Mouse (Mus musculus): Measurements from ENCODE around the gene Tex2. TPM values are rescaled to one million over a fixed set of nuclear protein-coding genes. Genes with fewer than 3 reads are reported as not detected.

Tex2 gene
- polyA plus RNA-seq, 1 experiment from 2014 or later: 17.1 TPM

- ATAC-seq: no peak
- Histone ChIP-seq H3K36me3 (ENCODE audit: control insufficient read depth, insufficient read depth) (no peaks in the 10 kb centered on the region), H3K4me2 (replicated peaks; ENCODE audit: low read depth) (no peak overlapping the region), H3K9me3 (ENCODE audit: control insufficient read depth) (no peaks in the 10 kb centered on the region), H3K27ac (ENCODE audit: low read depth, low read length) (no peak overlapping the region), H3K4me1 (replicated peaks; ENCODE audit: control insufficient read depth, insufficient read depth, low read length) (no peaks in the 10 kb centered on the region), H3K9ac (ENCODE audit: low read depth, low read length) (no peak overlapping the region), H3K4me3 (ENCODE audit: low read depth, low read length) (no peak overlapping the region), H3K27me3 (replicated peaks; ENCODE audit: control insufficient read depth, insufficient read depth, low read length) (no peaks in the 10 kb centered on the region)
- peak; percentile 90 for TF ChIP-seq CTCF (IDR thresholded peaks at IDR 0.05; ENCODE audit: low read depth)
- 21% methylated on average over 13 of the region's 13 CpGs for WGBS
Observed at GRCm38 (mm10) chr11:106648347-106648746, 35.1 kb upstream of the Tex2 start.

GRCm38 (mm10) chr11:106642966-106643637, 29.9 kb upstream of the Tex2 start:
- 53% methylated on average over 8 of the region's 8 CpGs for WGBS
- H3K9me3 ChIP-seq (ENCODE audit: control insufficient read depth): no peaks in the 10 kb centered on the region
- H3K4me1 ChIP-seq (replicated peaks; ENCODE audit: control insufficient read depth, insufficient read depth, low read length): no peaks in the 10 kb centered on the region
- TF ChIP-seq CTCF (IDR thresholded peaks at IDR 0.05; ENCODE audit: low read depth): no peak
- H3K36me3 ChIP-seq (ENCODE audit: control insufficient read depth, insufficient read depth): no peaks in the 10 kb centered on the region
- H3K27ac ChIP-seq (ENCODE audit: low read depth, low read length): no peak overlapping the region
- H3K4me2 ChIP-seq (replicated peaks; ENCODE audit: low read depth): no peak overlapping the region
- no peaks in the 10 kb centered on the region for H3K27me3 ChIP-seq (replicated peaks; ENCODE audit: control insufficient read depth, insufficient read depth, low read length)
- ATAC-seq: peak; percentile 32
- H3K9ac ChIP-seq (ENCODE audit: low read depth, low read length): no peak overlapping the region
- H3K4me3 ChIP-seq (ENCODE audit: low read depth, low read length): no peak overlapping the region

- ATAC-seq: no peak
- H3K27ac ChIP-seq (ENCODE audit: low read depth, low read length): no peak overlapping the region
- H3K9ac ChIP-seq (ENCODE audit: low read depth, low read length): no peak overlapping the region
- no peak overlapping the region for H3K4me2 ChIP-seq (replicated peaks; ENCODE audit: low read depth)
- H3K9me3 ChIP-seq (ENCODE audit: control insufficient read depth): no peaks in the 10 kb centered on the region
- TF ChIP-seq CTCF (IDR thresholded peaks at IDR 0.05; ENCODE audit: low read depth): no peak
- H3K36me3 ChIP-seq (ENCODE audit: control insufficient read depth, insufficient read depth): no peaks in the 10 kb centered on the region
- no peaks in the 10 kb centered on the region for H3K27me3 ChIP-seq (replicated peaks; ENCODE audit: control insufficient read depth, insufficient read depth, low read length)
- 58% methylated on average over 1 of the region's 1 CpGs for WGBS
- no peak overlapping the region for H3K4me3 ChIP-seq (ENCODE audit: low read depth, low read length)
- no peaks in the 10 kb centered on the region for H3K4me1 ChIP-seq (replicated peaks; ENCODE audit: control insufficient read depth, insufficient read depth, low read length)
Observed at GRCm38 (mm10) chr11:106641580-106641979, 28.4 kb upstream of the Tex2 start.

- no peak overlapping the region for H3K4me2 ChIP-seq (replicated peaks; ENCODE audit: low read depth)
- TF ChIP-seq CTCF (IDR thresholded peaks at IDR 0.05; ENCODE audit: low read depth): no peak
- no peak overlapping the region for H3K9ac ChIP-seq (ENCODE audit: low read depth, low read length)
- H3K36me3 ChIP-seq (ENCODE audit: control insufficient read depth, insufficient read depth): no peaks in the 10 kb centered on the region
- no peaks in the 10 kb centered on the region for H3K9me3 ChIP-seq (ENCODE audit: control insufficient read depth)
- no peak for ATAC-seq
- no peak overlapping the region for H3K27ac ChIP-seq (ENCODE audit: low read depth, low read length)
- H3K4me1 ChIP-seq (replicated peaks; ENCODE audit: control insufficient read depth, insufficient read depth, low read length): no peaks in the 10 kb centered on the region
- no peak overlapping the region for H3K4me3 ChIP-seq (ENCODE audit: low read depth, low read length)
- no peaks in the 10 kb centered on the region for H3K27me3 ChIP-seq (replicated peaks; ENCODE audit: control insufficient read depth, insufficient read depth, low read length)
- 23% methylated on average over 9 of the region's 9 CpGs for WGBS
Observed at GRCm38 (mm10) chr11:106640059-106640458, 26.8 kb upstream of the Tex2 start.

GRCm38 (mm10) chr11:106639356-106639692, 26.1 kb upstream of the Tex2 start:
- no peak overlapping the region for H3K27ac ChIP-seq (ENCODE audit: low read depth, low read length)
- 27% methylated on average over 5 of the region's 5 CpGs for WGBS

GRCm38 (mm10) chr11:106638551-106639355, 25.5 kb upstream of the Tex2 start:
- no peak overlapping the region for H3K9ac ChIP-seq (ENCODE audit: low read depth, low read length)
- H3K36me3 ChIP-seq (ENCODE audit: control insufficient read depth, insufficient read depth): no peaks in the 10 kb centered on the region
- H3K9me3 ChIP-seq (ENCODE audit: control insufficient read depth): no peaks in the 10 kb centered on the region
- no peak overlapping the region for H3K27ac ChIP-seq (ENCODE audit: low read depth, low read length)
- WGBS: 46% methylated on average over 9 of the region's 9 CpGs
- H3K27me3 ChIP-seq (replicated peaks; ENCODE audit: control insufficient read depth, insufficient read depth, low read length): no peaks in the 10 kb centered on the region
- ATAC-seq: no peak
- no peak overlapping the region for H3K4me2 ChIP-seq (replicated peaks; ENCODE audit: low read depth)
- 0 out of 2 replicates have a peak, but pooled peaks have one; percentile 9 for TF ChIP-seq CTCF (IDR thresholded peaks at IDR 0.05; ENCODE audit: low read depth)
- H3K4me1 ChIP-seq (replicated peaks; ENCODE audit: control insufficient read depth, insufficient read depth, low read length): no peaks in the 10 kb centered on the region
- no peak overlapping the region for H3K4me3 ChIP-seq (ENCODE audit: low read depth, low read length)

More at GRCm38 (mm10) chr11:106639356-106639692, 26.1 kb upstream of the Tex2 start:
- Histone ChIP-seq H3K4me3 (ENCODE audit: low read depth, low read length) (no peak overlapping the region), H3K36me3 (ENCODE audit: control insufficient read depth, insufficient read depth) (no peaks in the 10 kb centered on the region), H3K4me1 (replicated peaks; ENCODE audit: control insufficient read depth, insufficient read depth, low read length) (no peaks in the 10 kb centered on the region), H3K9ac (ENCODE audit: low read depth, low read length) (no peak overlapping the region), H3K9me3 (ENCODE audit: control insufficient read depth) (no peaks in the 10 kb centered on the region), H3K27me3 (replicated peaks; ENCODE audit: control insufficient read depth, insufficient read depth, low read length) (no peaks in the 10 kb centered on the region), H3K4me2 (replicated peaks; ENCODE audit: low read depth) (no peak overlapping the region)
- no peak for TF ChIP-seq CTCF (IDR thresholded peaks at IDR 0.05; ENCODE audit: low read depth)
- ATAC-seq: no peak
